Mouse (Mus musculus): ENCODE measurements around the gene Atp6v1c2. TPM values are rescaled to one million over a fixed set of nuclear protein-coding genes. Genes with fewer than 3 reads are reported as not detected.

The Atp6v1c2 gene
- polyA plus RNA-seq, 1 experiment from 2014 or later = 0.37 TPM

DNA sequence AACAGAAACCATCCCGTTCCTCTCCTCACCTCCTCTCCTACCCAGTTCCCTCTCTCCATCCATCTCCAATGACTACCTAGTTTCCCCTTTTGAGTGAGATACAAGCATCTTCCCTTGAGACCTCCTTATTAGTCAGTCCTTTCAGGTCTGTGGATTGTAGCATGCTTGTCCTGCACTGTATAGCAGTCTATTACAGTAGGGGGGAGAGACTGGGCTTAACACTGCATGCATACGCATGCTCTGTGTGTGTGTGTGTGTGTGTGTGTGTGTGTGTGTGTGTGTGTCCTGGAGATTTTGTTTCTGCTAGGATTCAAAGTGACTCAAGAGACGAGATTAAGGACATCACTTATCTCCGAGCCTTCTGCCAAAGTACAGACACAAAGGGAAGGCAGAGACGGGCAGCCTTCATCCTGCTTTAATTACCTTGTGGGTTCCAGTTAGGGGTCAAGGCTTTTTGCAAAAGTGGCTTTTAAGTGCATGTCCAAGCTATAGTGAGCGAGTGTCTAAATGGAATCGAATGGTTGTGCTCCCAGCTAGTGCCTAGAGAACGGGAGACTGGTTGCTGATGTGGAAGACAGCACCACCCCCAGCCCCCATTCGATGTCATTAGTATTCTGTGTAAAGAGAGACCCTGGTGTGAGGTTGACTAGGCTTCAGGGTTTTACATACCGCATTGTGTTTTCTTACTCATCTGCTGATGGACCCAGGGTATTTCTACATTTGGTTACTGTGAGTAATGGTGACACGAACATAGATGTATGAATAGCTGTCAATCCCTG, 93.4 kb downstream of the Atp6v1c2 start:
- Histone ChIP-seq H3K36me3 (ENCODE audit: control insufficient read depth, insufficient read depth, low read length) (no peaks in the 10 kb centered on the region), H3K9ac (ENCODE audit: low read length) (no peak overlapping the region), H3K9me3 (ENCODE audit: control insufficient read depth, low read length) (no peaks in the 10 kb centered on the region), H3K4me2 (no peak overlapping the region), H3K4me3 (ENCODE audit: low read depth, low read length) (no peak overlapping the region), H3K4me1 (ENCODE audit: control insufficient read depth, insufficient read depth, low read length) (peaks cover 3% of the 10 kb centered on the region; the same call in 1 of the 2 replicates), H3K27ac (ENCODE audit: low read depth, low read length) (no peak overlapping the region), H3K27me3 (ENCODE audit: control insufficient read depth, insufficient read depth, low read length) (no peaks in the 10 kb centered on the region)
- WGBS = 45% methylated on average over 11 of the region's 11 CpGs
- peak; percentile 67 for DNase-seq (ENCODE audit: low spot score, missing footprints)
- peak; percentile 62; the same call in 1 of the 2 replicates for ATAC-seq (ENCODE audit: low FRiP score)

Small RNA genes within 50 kb of the gene (microRNA-seq; reads per million reads assigned to microRNA genes)
- 31.3 reads per million, percentile 41 among the genes with 10 or more reads in this experiment for gene Mir3066

Other genes starting within 250 kb of the Atp6v1c2 start
- 0.31 and 0.54 TPM in 2 replicates for gene Kcnf1, start 152.5 kb downstream of the Atp6v1c2 start, polyA plus RNA-seq (2014; fragmentation: Nextera tagmentation; extraction: Ambion mirVana)
- gene Pdia6, start 62.8 kb downstream of the Atp6v1c2 start, polyA plus RNA-seq (2014; fragmentation: Nextera tagmentation; extraction: Ambion mirVana) = 540 TPM in 2 replicates
- gene Nol10, start 19.1 kb upstream of the Atp6v1c2 start, polyA plus RNA-seq (2014; fragmentation: Nextera tagmentation; extraction: Ambion mirVana) = 32.8 and 36.9 TPM in 2 replicates
- gene Odc1, start 215.4 kb upstream of the Atp6v1c2 start, polyA plus RNA-seq (2014; fragmentation: Nextera tagmentation; extraction: Ambion mirVana) = 307 and 314 TPM in 2 replicates